Comparison of ENCODE assay signal across 11 mouse cellular contexts in genomic region chr8:119994556-119994955, GRCm38 (mm10). TPM values are rescaled to one million over a fixed set of nuclear protein-coding genes. Genes with fewer than 3 reads are reported as not detected.
DNase-seq lines count a peak whose midpoint lies in the region; ATAC-seq lines count a peak whose summit lies in the region.
"Had no signal": no experiment of that assay in that cellular context is flagged by ENCODE, and none has a peak within 500 bp of the region (broad histone marks: within the 10 kb centered on the region; RNA-seq: fewer than 3 reads in every experiment).

No protein-coding gene starts in this region.

- no peak for DNase-seq in heart, adult 9 months (ENCODE audit: low spot score in 2 of 2)
- DNase-seq in 3T3-L1 (ENCODE audit: low read depth, low spot score) = peak; percentile 49
- DNase-seq in embryo, embryonic 11 days = peak; percentile 47
- DNase-seq in hindbrain, embryonic 14.5 days (ENCODE audit: low spot score) = no peak
- no peak for DNase-seq in urinary bladder, postnatal 4 days (ENCODE audit: low spot score in 2 of 2)
- DNase-seq in testis, postnatal 10 days (ENCODE audit: low spot score) = no peak
- DNase-seq: forebrain, postnatal 0 days; liver, postnatal 0 days had no signal

- peaks cover 53% of the 10 kb centered on the region for H3K27me3 ChIP-seq in heart, embryonic 12.5 days (replicated peaks)
- peaks cover 29% of the 10 kb centered on the region for H3K27me3 ChIP-seq in limb, embryonic 13.5 days
- H3K27me3 ChIP-seq in hindbrain, embryonic 14.5 days (ENCODE audit: control insufficient read depth, insufficient read depth, low read length) = peaks cover 28% of the 10 kb centered on the region

- H3K4me2 ChIP-seq in heart, embryonic 12.5 days = 0 out of 2 replicates have a peak overlapping the region, but pooled peaks have one; percentile 22
- H3K4me2 ChIP-seq in limb, embryonic 13.5 days (replicated peaks) = peak overlapping the region; percentile 74
- no peak overlapping the region for H3K4me2 ChIP-seq in hindbrain, embryonic 14.5 days (replicated peaks)
- H3K4me2 ChIP-seq: hindbrain, embryonic 13.5 days had no signal

- H3K9me3 ChIP-seq in heart, embryonic 12.5 days (replicated peaks) = no peaks in the 10 kb centered on the region
- H3K9me3 ChIP-seq in limb, embryonic 13.5 days = no peaks in the 10 kb centered on the region
- no peaks in the 10 kb centered on the region for H3K9me3 ChIP-seq in hindbrain, embryonic 14.5 days (ENCODE audit: control insufficient read depth, low read length)
- H3K9me3 ChIP-seq: hindbrain, embryonic 13.5 days had no signal

- H3K4me1 ChIP-seq in heart, embryonic 12.5 days (replicated peaks) = peaks cover 19% of the 10 kb centered on the region
- peaks cover 38% of the 10 kb centered on the region for H3K4me1 ChIP-seq in limb, embryonic 13.5 days
- peaks cover 6% of the 10 kb centered on the region; the same call in 1 of the 2 replicates for H3K4me1 ChIP-seq in hindbrain, embryonic 14.5 days (replicated peaks; ENCODE audit: control insufficient read depth, insufficient read depth, low read length)

- ATAC-seq in heart, embryonic 12.5 days (ENCODE audit: insufficient number of reproducible peaks, low FRiP score) = no peak
- no peak for ATAC-seq in limb, embryonic 13.5 days (ENCODE audit: low FRiP score, low read depth)
- no peak for ATAC-seq in hindbrain, embryonic 14.5 days (ENCODE audit: low FRiP score)
- ATAC-seq: forebrain, postnatal 0 days; liver, postnatal 0 days had no signal

- WGBS in heart, embryonic 12.5 days = 35% methylated on average over 6 of the region's 6 CpGs
- 21% methylated on average over 6 of the region's 6 CpGs for WGBS in limb, embryonic 13.5 days
- WGBS in hindbrain, embryonic 14.5 days = 71% methylated on average over 6 of the region's 6 CpGs

- 0 out of 2 replicates have a peak overlapping the region, but pooled peaks have one; percentile 1 for H3K9ac ChIP-seq in heart, embryonic 12.5 days
- no peak overlapping the region for H3K9ac ChIP-seq in limb, embryonic 13.5 days
- H3K9ac ChIP-seq in hindbrain, embryonic 14.5 days = no peak overlapping the region
- H3K9ac ChIP-seq: forebrain, postnatal 0 days; hindbrain, embryonic 13.5 days; liver, postnatal 0 days had no signal

- H3K36me3 ChIP-seq in heart, embryonic 12.5 days = no peaks in the 10 kb centered on the region
- H3K36me3 ChIP-seq in limb, embryonic 13.5 days = no peaks in the 10 kb centered on the region
- H3K36me3 ChIP-seq in hindbrain, embryonic 14.5 days (replicated peaks; ENCODE audit: control insufficient read depth, insufficient read depth) = no peaks in the 10 kb centered on the region
- H3K36me3 ChIP-seq: hindbrain, embryonic 13.5 days had no signal

- no peak overlapping the region for H3K27ac ChIP-seq in heart, embryonic 12.5 days (ENCODE audit: poor library complexity, severe bottlenecking)
- H3K27ac ChIP-seq in limb, embryonic 13.5 days = no peak overlapping the region
- no peak overlapping the region for H3K27ac ChIP-seq in hindbrain, embryonic 14.5 days
- H3K27ac ChIP-seq: hindbrain, embryonic 13.5 days had no signal

- H3K4me3 ChIP-seq in heart, embryonic 12.5 days = no peak overlapping the region
- H3K4me3 ChIP-seq in limb, embryonic 13.5 days = no peak overlapping the region
- no peak overlapping the region for H3K4me3 ChIP-seq in hindbrain, embryonic 14.5 days (replicated peaks; ENCODE audit: low read length)
- H3K4me3 ChIP-seq: hindbrain, embryonic 13.5 days had no signal

RNA-seq across cellular contexts. Expression of gene Crispld2, which starts 2.3 kb away (rescaled TPM):
- 3.7 and 4.1 TPM in 2 replicates for polyA plus RNA-seq in heart, embryonic 12.5 days (2016; fragmentation: Nextera tagmentation; extraction: Ambion mirVana)
- polyA plus RNA-seq in limb, embryonic 13.5 days (2015; fragmentation: Nextera tagmentation; extraction: Ambion mirVana) = 7.1 and 8.9 TPM in 2 replicates
- 1.4 and 2.0 TPM in 2 replicates for polyA plus RNA-seq in hindbrain, embryonic 14.5 days (2014; fragmentation: Nextera tagmentation; extraction: Ambion mirVana)

Comparison
In these comparisons a context has a peak if more than half of its experiments do, and no peak if none do; other contexts are left out.
1. DNase-seq: peak in 3T3-L1 (single experiment) and embryo, embryonic 11 days (single experiment); none in heart, adult 9 months (0 of 2), hindbrain, embryonic 14.5 days (single experiment), urinary bladder, postnatal 4 days (0 of 2) and testis, postnatal 10 days (single experiment).